Comparison of ENCODE assay signal across 35 mouse cellular contexts in genomic region chr15:21269856-21270255, GRCm38 (mm10).
"Had no signal": no experiment of that assay in that cellular context is flagged by ENCODE, and none has a peak within 500 bp of the region (broad histone marks: within the 10 kb centered on the region; RNA-seq: fewer than 3 reads in every experiment).

No protein-coding gene starts in this region.

- DNase-seq: heart, postnatal 10 days; heart, postnatal 14 days; heart, postnatal 36 days; heart, postnatal 4 days; kidney, adult 11 months; kidney, adult 18-20 months; kidney, adult 2 months; kidney, adult 8-10 months; kidney, adult 9 months; kidney, postnatal 14 days; kidney, postnatal 25 days; kidney, postnatal 36 days; kidney, postnatal 4 days; layer of hippocampus, adult 9-11 months; layer of hippocampus, postnatal 36 days had no signal

- H3K4me3 ChIP-seq: heart, embryonic 10.5 days; heart, embryonic 12.5 days; heart, embryonic 13.5 days; heart, embryonic 15.5 days; hindbrain, embryonic 10.5 days; hindbrain, embryonic 12.5 days; hindbrain, embryonic 13.5 days; hindbrain, embryonic 15.5 days; intestine, embryonic 15.5 days; kidney, embryonic 15.5 days; layer of hippocampus, adult 2 months; left cerebral cortex, adult 2 months had no signal

- H3K9me3 ChIP-seq: heart, embryonic 10.5 days; heart, embryonic 12.5 days; heart, embryonic 13.5 days; heart, embryonic 15.5 days; hindbrain, embryonic 10.5 days; hindbrain, embryonic 12.5 days; hindbrain, embryonic 13.5 days; hindbrain, embryonic 15.5 days; intestine, embryonic 15.5 days; kidney, embryonic 15.5 days had no signal

- H3K4me1 ChIP-seq: heart, embryonic 10.5 days; heart, embryonic 12.5 days; heart, embryonic 13.5 days; heart, embryonic 15.5 days; hindbrain, embryonic 10.5 days; hindbrain, embryonic 12.5 days; hindbrain, embryonic 13.5 days; hindbrain, embryonic 15.5 days; intestine, embryonic 15.5 days; kidney, embryonic 15.5 days had no signal

- H3K27me3 ChIP-seq: heart, embryonic 12.5 days; heart, embryonic 13.5 days; heart, embryonic 15.5 days; hindbrain, embryonic 12.5 days; hindbrain, embryonic 13.5 days; hindbrain, embryonic 15.5 days; intestine, embryonic 15.5 days; kidney, embryonic 15.5 days had no signal

- H3K36me3 ChIP-seq: heart, embryonic 10.5 days; heart, embryonic 12.5 days; heart, embryonic 13.5 days; heart, embryonic 15.5 days; hindbrain, embryonic 10.5 days; hindbrain, embryonic 12.5 days; hindbrain, embryonic 13.5 days; hindbrain, embryonic 15.5 days; intestine, embryonic 15.5 days; kidney, embryonic 15.5 days had no signal

- H3K9ac ChIP-seq: heart, embryonic 12.5 days; heart, embryonic 13.5 days; heart, embryonic 15.5 days; hindbrain, embryonic 12.5 days; hindbrain, embryonic 13.5 days; hindbrain, embryonic 14.5 days; hindbrain, embryonic 15.5 days; intestine, embryonic 15.5 days; kidney, embryonic 15.5 days had no signal

- H3K27ac ChIP-seq: heart, embryonic 10.5 days; heart, embryonic 13.5 days; heart, embryonic 15.5 days; hindbrain, embryonic 10.5 days; hindbrain, embryonic 12.5 days; hindbrain, embryonic 13.5 days; hindbrain, embryonic 14.5 days; hindbrain, embryonic 15.5 days; hindbrain, postnatal 0 days; intestine, embryonic 15.5 days; kidney, embryonic 15.5 days; kidney, postnatal 0 days; layer of hippocampus, adult 2 months; left cerebral cortex, adult 2 months had no signal

- H3K4me2 ChIP-seq: heart, embryonic 11.5 days; heart, embryonic 12.5 days; heart, embryonic 13.5 days; heart, embryonic 15.5 days; hindbrain, embryonic 12.5 days; hindbrain, embryonic 13.5 days; hindbrain, embryonic 14.5 days; hindbrain, embryonic 15.5 days; intestine, embryonic 15.5 days; kidney, embryonic 15.5 days had no signal

- ATAC-seq: hindbrain, embryonic 16.5 days; hindbrain, postnatal 0 days; inflammation-experienced regulatory T-cells, adult 6 months; intestine, embryonic 15.5 days; intestine, embryonic 16.5 days; intestine, postnatal 0 days had no signal
